Mouse (Mus musculus) lung, embryonic 16.5 days (tissue): ENCODE measurements around the gene Fam107b. TPM values are rescaled to one million over a fixed set of nuclear protein-coding genes. Genes with fewer than 3 reads are reported as not detected.

Experiments
- ATAC-seq: fragments of 200-750 bp; cut with Nextera tagmentation; 2 replicates; pipeline ENCODE4 v1.8.0; 2017; ENCODE audit warnings: low read depth, mild to moderate bottlenecking, moderate library complexity
- H3K27ac ChIP-seq: fragments of 300-500 bp; sonication (generic); 2 replicates; pipeline ENCODE4 v1.5.1; 2014; ENCODE audit warnings: mild to moderate bottlenecking, control low read depth, low read length
- H3K27me3 ChIP-seq: fragments of 300-500 bp; sonication (generic); 2 replicates; pipeline ENCODE4 v1.6.1; 2014; ENCODE audit warnings: low read depth, low read length, mixed read lengths; ENCODE audit not compliant: control insufficient read depth, insufficient read depth
- H3K36me3 ChIP-seq: fragments of 300-500 bp; sonication (generic); 2 replicates; pipeline ENCODE4 v1.6.1; 2014; ENCODE audit warnings: low read length; ENCODE audit not compliant: control insufficient read depth, insufficient read depth
- H3K4me1 ChIP-seq: fragments of 300-500 bp; sonication (generic); replicated peaks from 2 replicates; pipeline ENCODE4 v1.6.1; 2014; ENCODE audit warnings: low read length, mixed read lengths; ENCODE audit not compliant: control insufficient read depth, insufficient read depth
- H3K4me2 ChIP-seq: fragments of 300-500 bp; sonication (generic); 2 replicates; pipeline ENCODE4 v1.6.1; 2014; ENCODE audit warnings: low read depth, low read length, control low read depth
- H3K4me3 ChIP-seq: fragments of 300-500 bp; sonication (generic); 2 replicates; pipeline ENCODE4 v1.5.1; 2014; ENCODE audit warnings: mild to moderate bottlenecking, low read length, control low read depth
- H3K9ac ChIP-seq: fragments of 300-500 bp; sonication (generic); 2 replicates; pipeline ENCODE4 v1.6.1; 2014; ENCODE audit warnings: low read length, control low read depth
- H3K9me3 ChIP-seq: fragments of 300-500 bp; sonication (generic); 2 replicates; pipeline ENCODE4 v1.6.1; 2016; ENCODE audit warnings: low read length; ENCODE audit not compliant: control insufficient read depth
- WGBS: fragments of 180-500 bp; shearing (Covaris S2); extraction: QIAGEN DNeasy Blood & Tissue Kit; methylation state at CpG from one replicate; pipeline ENCODE4 v1.1.7; 2014; 5-methylcytosine and 5-hydroxymethylcytosine counted together
- polyA plus RNA-seq: library from polyadenylated mRNA; unstranded; fragments of >200 nt; fragmentation: Nextera tagmentation; extraction: Ambion mirVana; gene quantifications from 2 replicates; pipeline ENCODE4 v1.2.1, GENCODE M21; 2015

Fam107b gene
- polyA plus RNA-seq, 1 experiment from 2014 or later = 33.3 TPM

GRCm38 (mm10) chr2:3748714-3749503 lies 178.6 kb downstream of the Fam107b start:
- Histone ChIP-seq H3K4me1 (peaks cover 23% of the 10 kb centered on the region), H3K4me2 (no peak overlapping the region), H3K36me3 (no peaks in the 10 kb centered on the region), H3K4me3 (no peak overlapping the region), H3K9ac (no peak overlapping the region), H3K9me3 (no peaks in the 10 kb centered on the region), H3K27ac (no peak overlapping the region), H3K27me3 (no peaks in the 10 kb centered on the region)
- 53% methylated on average over 12 of the region's 12 CpGs for WGBS
- ATAC-seq = peak; percentile 30; the same call in 1 of the 2 replicates

GRCm38 (mm10) chr2:3749504-3750024 lies 179.3 kb downstream of the Fam107b start:
- Histone ChIP-seq H3K9me3 (no peaks in the 10 kb centered on the region), H3K4me1 (peaks cover 26% of the 10 kb centered on the region), H3K4me2 (no peak overlapping the region), H3K27me3 (no peaks in the 10 kb centered on the region), H3K27ac (no peak overlapping the region), H3K4me3 (no peak overlapping the region), H3K9ac (no peak overlapping the region), H3K36me3 (no peaks in the 10 kb centered on the region)
- 49% methylated on average over 6 of the region's 6 CpGs for WGBS
- no peak for ATAC-seq

- no peaks in the 10 kb centered on the region for H3K27me3 ChIP-seq
- WGBS = 57% methylated on average over 9 of the region's 9 CpGs
- H3K27ac ChIP-seq = no peak overlapping the region
- no peak overlapping the region for H3K4me3 ChIP-seq
- H3K4me1 ChIP-seq = peaks cover 23% of the 10 kb centered on the region
- no peak overlapping the region for H3K9ac ChIP-seq
- no peaks in the 10 kb centered on the region for H3K9me3 ChIP-seq
- no peak for ATAC-seq
- no peak overlapping the region for H3K4me2 ChIP-seq
- H3K36me3 ChIP-seq = no peaks in the 10 kb centered on the region
These were observed 179.8 kb downstream of the Fam107b start for GRCm38 (mm10) chr2:3750126-3750525.

GRCm38 (mm10) chr2:3752365-3752764 lies 182.1 kb downstream of the Fam107b start:
- Histone ChIP-seq H3K27me3 (no peaks in the 10 kb centered on the region), H3K4me1 (peaks cover 18% of the 10 kb centered on the region), H3K9me3 (no peaks in the 10 kb centered on the region), H3K4me2 (no peak overlapping the region), H3K27ac (no peak overlapping the region), H3K9ac (no peak overlapping the region), H3K36me3 (no peaks in the 10 kb centered on the region), H3K4me3 (no peak overlapping the region)
- no peak for ATAC-seq
- WGBS = 26% methylated on average over 7 of the region's 7 CpGs

DNA sequence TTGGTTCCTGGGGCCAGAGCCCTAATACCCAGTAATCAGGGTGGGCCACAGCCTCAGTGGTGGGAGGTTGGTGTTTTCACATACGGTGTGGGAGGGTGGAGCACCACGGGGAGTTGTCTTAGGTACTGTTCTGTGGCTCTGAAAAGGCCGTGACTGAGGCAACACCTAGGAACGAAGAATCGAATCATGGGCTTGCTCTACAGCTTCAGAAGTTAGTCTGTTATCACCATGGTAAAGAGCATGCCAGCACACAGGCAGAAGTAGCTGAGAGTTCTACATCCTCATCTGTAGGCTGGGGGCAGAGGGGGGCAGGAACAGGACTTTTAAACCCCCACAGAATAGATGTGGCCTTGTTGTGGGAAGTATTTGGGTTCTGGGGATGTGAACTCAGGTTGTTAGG lies 182.6 kb downstream of the Fam107b start:
- H3K9me3 ChIP-seq = no peaks in the 10 kb centered on the region
- no peaks in the 10 kb centered on the region for H3K27me3 ChIP-seq
- H3K27ac ChIP-seq = no peak overlapping the region
- H3K36me3 ChIP-seq = no peaks in the 10 kb centered on the region
- H3K4me1 ChIP-seq = peaks cover 18% of the 10 kb centered on the region
- no peak overlapping the region for H3K4me2 ChIP-seq
- H3K4me3 ChIP-seq = no peak overlapping the region
- no peak overlapping the region for H3K9ac ChIP-seq
- 76% methylated on average over 5 of the region's 5 CpGs for WGBS
- no peak for ATAC-seq

- Histone ChIP-seq H3K4me1 (peaks cover 16% of the 10 kb centered on the region), H3K27ac (0 out of 2 replicates have a peak overlapping the region, but pooled peaks have one; percentile 4)
- peak; percentile 42; the same call in 1 of the 2 replicates for ATAC-seq
These were observed 183.5 kb downstream of the Fam107b start for GRCm38 (mm10) chr2:3753749-3754148.

GRCm38 (mm10) chr2:3755936-3756335 lies 185.6 kb downstream of the Fam107b start:
- WGBS = 88% methylated on average over 5 of the region's 5 CpGs
- no peak overlapping the region for H3K4me3 ChIP-seq

More at GRCm38 (mm10) chr2:3753749-3754148, 183.5 kb downstream of the Fam107b start:
- Histone ChIP-seq H3K36me3 (no peaks in the 10 kb centered on the region), H3K9ac (no peak overlapping the region), H3K4me3 (no peak overlapping the region), H3K27me3 (no peaks in the 10 kb centered on the region), H3K4me2 (no peak overlapping the region), H3K9me3 (no peaks in the 10 kb centered on the region)
- WGBS = 6% methylated on average over 2 of the region's 2 CpGs

GRCm38 (mm10) chr2:3758406-3758805 lies 188.1 kb downstream of the Fam107b start:
- 90% methylated on average over 6 of the region's 6 CpGs for WGBS
- no peak overlapping the region for H3K4me3 ChIP-seq
- no peak overlapping the region for H3K27ac ChIP-seq
- no peaks in the 10 kb centered on the region for H3K9me3 ChIP-seq
- H3K4me2 ChIP-seq = no peak overlapping the region
- ATAC-seq = no peak
- H3K9ac ChIP-seq = no peak overlapping the region
- peaks cover 7% of the 10 kb centered on the region; the same call in 1 of the 2 replicates for H3K4me1 ChIP-seq
- H3K36me3 ChIP-seq = no peaks in the 10 kb centered on the region
- H3K27me3 ChIP-seq = no peaks in the 10 kb centered on the region

More at GRCm38 (mm10) chr2:3755936-3756335, 185.6 kb downstream of the Fam107b start:
- Histone ChIP-seq H3K27ac (no peak overlapping the region), H3K9ac (no peak overlapping the region), H3K4me1 (peaks cover 10% of the 10 kb centered on the region; the same call in 1 of the 2 replicates), H3K27me3 (no peaks in the 10 kb centered on the region), H3K4me2 (no peak overlapping the region), H3K9me3 (no peaks in the 10 kb centered on the region), H3K36me3 (no peaks in the 10 kb centered on the region)
- no peak for ATAC-seq

GRCm38 (mm10) chr2:3760234-3760836 lies 190.0 kb downstream of the Fam107b start:
- Histone ChIP-seq H3K36me3 (no peaks in the 10 kb centered on the region), H3K4me2 (no peak overlapping the region), H3K9me3 (no peaks in the 10 kb centered on the region), H3K9ac (no peak overlapping the region), H3K4me1 (peaks cover 11% of the 10 kb centered on the region; the same call in 1 of the 2 replicates), H3K27ac (no peak overlapping the region), H3K27me3 (no peaks in the 10 kb centered on the region), H3K4me3 (no peak overlapping the region)
- 57% methylated on average over 6 of the region's 6 CpGs for WGBS
- no peak for ATAC-seq
